Mouse (Mus musculus) limb, embryonic 12.5 days (tissue): ENCODE results near the gene Dtnb. TPM values are rescaled to one million over a fixed set of nuclear protein-coding genes. Genes with fewer than 3 reads are reported as not detected.

Source experiments
- ATAC-seq: fragments of 200-750 bp; cut with Nextera tagmentation; 2 replicates; pipeline ENCODE4 v1.8.0; 2017; ENCODE audit warnings: low read depth, moderate TSS enrichment; ENCODE audit not compliant: insufficient number of reproducible peaks, insufficient read depth, low FRiP score, low TSS enrichment
- H3K27ac ChIP-seq: fragments of 300-500 bp; sonication (generic); 2 replicates; pipeline ENCODE4 v1.5.1; 2016; ENCODE audit warnings: mild to moderate bottlenecking, moderate library complexity
- H3K27me3 ChIP-seq: fragments of 300-500 bp; sonication (generic); 2 replicates; pipeline ENCODE4 v1.6.1; 2016; ENCODE audit warnings: mild to moderate bottlenecking, moderate library complexity
- H3K36me3 ChIP-seq: fragments of 300-500 bp; sonication (generic); 2 replicates; pipeline ENCODE4 v1.6.1; 2016; ENCODE audit warnings: mild to moderate bottlenecking, moderate library complexity
- H3K4me1 ChIP-seq: fragments of 300-500 bp; sonication (generic); replicated peaks from 2 replicates; pipeline ENCODE4 v1.6.1; 2016
- H3K4me2 ChIP-seq: fragments of 300-500 bp; sonication (generic); 2 replicates; pipeline ENCODE4 v1.6.1; 2016; ENCODE audit warnings: mild to moderate bottlenecking, moderate library complexity
- H3K4me3 ChIP-seq: fragments of 300-500 bp; sonication (generic); replicated peaks from 2 replicates; pipeline ENCODE4 v1.5.1; 2016; ENCODE audit warnings: mild to moderate bottlenecking
- H3K9ac ChIP-seq: fragments of 300-500 bp; sonication (generic); replicated peaks from 2 replicates; pipeline ENCODE4 v1.6.1; 2016; ENCODE audit warnings: mild to moderate bottlenecking, moderate library complexity
- H3K9me3 ChIP-seq: fragments of 300-500 bp; sonication (generic); 2 replicates; pipeline ENCODE4 v1.6.1; 2016; ENCODE audit warnings: mild to moderate bottlenecking, moderate library complexity
- WGBS: fragments of 180-500 bp; shearing (Covaris S2); methylation state at CpG from one replicate; pipeline ENCODE4 v1.1.7; 2016; 5-methylcytosine and 5-hydroxymethylcytosine counted together
- polyA plus RNA-seq: library from polyadenylated mRNA; unstranded; fragments of >200 nt; fragmentation: Nextera tagmentation; extraction: Ambion mirVana; gene quantifications from 2 replicates; pipeline ENCODE4 v1.2.1, GENCODE M21; 2016

Gene Dtnb
- polyA plus RNA-seq, 1 experiment from 2014 or later: 47.6 TPM

DNA sequence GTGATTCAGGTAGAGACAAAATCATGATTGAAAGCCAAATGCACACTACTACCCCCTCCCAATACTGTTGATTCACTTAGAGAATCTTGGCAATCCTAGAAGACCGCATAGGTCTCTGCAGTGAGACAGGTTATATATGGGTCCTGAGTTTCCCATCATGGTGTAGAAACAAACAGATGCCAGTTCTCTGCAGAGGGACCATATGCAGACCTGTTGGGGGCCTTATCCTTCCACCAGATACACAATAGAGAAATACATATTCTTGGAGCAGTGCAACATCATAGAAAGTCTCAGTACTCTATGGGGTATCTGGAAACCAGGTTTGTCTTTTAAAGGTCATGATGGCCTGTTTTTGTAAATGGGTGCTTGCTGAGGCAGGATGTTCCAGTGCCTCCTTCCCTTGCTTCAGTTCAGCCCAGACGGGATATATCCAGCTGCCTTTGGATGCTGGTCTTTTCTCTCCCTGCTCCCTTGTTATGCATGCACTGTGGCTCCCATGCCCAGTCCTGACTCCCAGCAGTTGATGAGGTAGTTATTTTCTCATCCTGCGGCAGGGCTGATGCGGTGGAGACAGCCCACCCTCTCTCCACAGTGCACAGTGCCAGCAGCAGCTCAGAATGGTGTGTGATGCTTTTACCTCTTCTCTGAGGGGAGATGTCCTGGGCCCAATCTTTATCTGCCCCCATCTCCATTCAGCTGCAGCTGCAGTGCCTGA lies 188.9 kb downstream of the Dtnb start:
- Histone ChIP-seq H3K4me2 (no peak overlapping the region), H3K27ac (no peak overlapping the region), H3K27me3 (no peaks in the 10 kb centered on the region), H3K4me1 (0 out of 2 replicates have a peak, but pooled peaks cover 4% of the 10 kb centered on the region), H3K9me3 (no peaks in the 10 kb centered on the region), H3K36me3 (peaks cover 7% of the 10 kb centered on the region; the same call in 1 of the 2 replicates), H3K4me3 (no peak overlapping the region), H3K9ac (no peak overlapping the region)
- WGBS: 79% methylated on average over 4 of the region's 4 CpGs
- ATAC-seq: no peak

- no peaks in the 10 kb centered on the region for H3K9me3 ChIP-seq
- 0 out of 2 replicates have a peak, but pooled peaks cover under 1% of the 10 kb centered on the region for H3K36me3 ChIP-seq
- 0 out of 2 replicates have a peak, but pooled peaks cover 4% of the 10 kb centered on the region for H3K4me1 ChIP-seq
- no peak overlapping the region for H3K4me2 ChIP-seq
- H3K27me3 ChIP-seq: no peaks in the 10 kb centered on the region
- ATAC-seq: no peak
- WGBS: 82% methylated on average over 6 of the region's 6 CpGs
- no peak overlapping the region for H3K27ac ChIP-seq
- no peak overlapping the region for H3K4me3 ChIP-seq
- H3K9ac ChIP-seq: no peak overlapping the region
Measured at GRCm38 (mm10) chr12:3761591-3762295, 189.6 kb downstream of the Dtnb start.

GRCm38 (mm10) chr12:3764191-3764804 lies 192.1 kb downstream of the Dtnb start:
- no peak overlapping the region for H3K9ac ChIP-seq
- no peak overlapping the region for H3K4me3 ChIP-seq
- H3K4me1 ChIP-seq: 0 out of 2 replicates have a peak, but pooled peaks cover 3% of the 10 kb centered on the region
- H3K9me3 ChIP-seq: no peaks in the 10 kb centered on the region
- 78% methylated on average over 3 of the region's 3 CpGs for WGBS
- no peak overlapping the region for H3K4me2 ChIP-seq
- no peak overlapping the region for H3K27ac ChIP-seq
- H3K27me3 ChIP-seq: no peaks in the 10 kb centered on the region
- no peak for ATAC-seq
- H3K36me3 ChIP-seq: no peaks in the 10 kb centered on the region

DNA sequence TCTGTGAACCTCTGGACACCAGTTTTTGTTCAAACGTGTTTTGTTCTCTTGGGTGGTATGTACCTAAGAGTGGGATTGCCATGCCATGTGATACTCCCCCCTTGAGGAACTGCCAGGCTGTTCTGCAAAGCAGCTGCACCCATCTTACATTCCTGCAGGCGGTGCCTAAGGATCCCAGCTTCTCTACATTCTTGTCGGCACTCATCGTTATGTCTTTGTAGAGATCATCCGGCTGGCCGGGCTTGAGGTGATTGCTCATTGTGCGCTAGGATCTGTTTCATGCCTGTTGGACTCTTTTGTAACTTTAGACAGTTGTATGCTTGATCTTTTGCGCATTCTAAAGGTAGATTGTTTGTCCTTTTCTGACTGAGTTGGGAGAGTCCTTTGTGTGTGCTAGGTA lies 195.2 kb downstream of the Dtnb start:
- no peaks in the 10 kb centered on the region for H3K27me3 ChIP-seq
- H3K27ac ChIP-seq: no peak overlapping the region
- H3K36me3 ChIP-seq: peaks cover 6% of the 10 kb centered on the region; the same call in 1 of the 2 replicates
- no peak overlapping the region for H3K9ac ChIP-seq
- no peak for ATAC-seq
- WGBS: 81% methylated on average over 8 of the region's 8 CpGs
- H3K9me3 ChIP-seq: no peaks in the 10 kb centered on the region
- no peaks in the 10 kb centered on the region for H3K4me1 ChIP-seq
- no peak overlapping the region for H3K4me2 ChIP-seq
- no peak overlapping the region for H3K4me3 ChIP-seq

GRCm38 (mm10) chr12:3768391-3768790 lies 196.2 kb downstream of the Dtnb start:
- Histone ChIP-seq H3K27ac (no peak overlapping the region), H3K4me2 (no peak overlapping the region), H3K36me3 (peaks cover 16% of the 10 kb centered on the region; the same call in 1 of the 2 replicates), H3K9me3 (no peaks in the 10 kb centered on the region), H3K4me3 (no peak overlapping the region), H3K27me3 (no peaks in the 10 kb centered on the region), H3K4me1 (no peaks in the 10 kb centered on the region), H3K9ac (no peak overlapping the region)
- ATAC-seq: no peak
- WGBS: 90% methylated on average over 4 of the region's 4 CpGs

- no peak overlapping the region for H3K27ac ChIP-seq
- WGBS: 79% methylated on average over 2 of the region's 2 CpGs
- ATAC-seq: no peak
- H3K4me1 ChIP-seq: no peaks in the 10 kb centered on the region
- H3K9me3 ChIP-seq: no peaks in the 10 kb centered on the region
- no peak overlapping the region for H3K4me3 ChIP-seq
- peaks cover 27% of the 10 kb centered on the region; the same call in 1 of the 2 replicates for H3K36me3 ChIP-seq
- no peak overlapping the region for H3K9ac ChIP-seq
- H3K27me3 ChIP-seq: no peaks in the 10 kb centered on the region
- H3K4me2 ChIP-seq: no peak overlapping the region
Measured at GRCm38 (mm10) chr12:3770546-3770945, 198.4 kb downstream of the Dtnb start.

DNA sequence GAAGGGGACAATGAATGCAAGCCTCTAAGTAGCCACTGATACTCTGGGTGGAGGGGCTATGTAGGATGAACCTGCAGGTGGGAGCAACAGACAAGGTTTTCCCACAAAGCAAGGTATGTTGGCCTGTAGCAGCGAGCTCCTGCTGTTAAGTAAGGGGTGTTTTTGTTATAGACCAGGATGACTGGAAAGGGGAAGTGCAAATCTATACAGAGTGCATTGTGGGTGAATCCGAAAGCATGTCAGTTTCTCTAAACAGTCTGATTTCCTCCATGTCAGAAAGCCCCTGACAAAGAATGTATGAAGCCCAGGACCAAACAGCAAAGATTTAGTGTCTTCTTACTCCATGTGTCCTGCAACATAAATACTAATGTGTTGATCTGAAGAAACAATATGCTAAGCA lies 198.9 kb downstream of the Dtnb start:
- 91% methylated on average over 2 of the region's 2 CpGs for WGBS
- ATAC-seq: no peak
- Histone ChIP-seq H3K4me3 (no peak overlapping the region), H3K36me3 (peaks cover 30% of the 10 kb centered on the region; the same call in 1 of the 2 replicates), H3K27ac (no peak overlapping the region), H3K9ac (no peak overlapping the region), H3K4me1 (no peaks in the 10 kb centered on the region), H3K27me3 (no peaks in the 10 kb centered on the region), H3K9me3 (no peaks in the 10 kb centered on the region), H3K4me2 (no peak overlapping the region)

GRCm38 (mm10) chr12:3773643-3774042 lies 201.5 kb downstream of the Dtnb start:
- H3K9ac ChIP-seq: no peak overlapping the region
- no peaks in the 10 kb centered on the region for H3K4me1 ChIP-seq
- no peaks in the 10 kb centered on the region for H3K27me3 ChIP-seq
- H3K4me2 ChIP-seq: no peak overlapping the region
- WGBS: 90% methylated on average over 3 of the region's 3 CpGs
- no peak for ATAC-seq
- H3K27ac ChIP-seq: no peak overlapping the region
- H3K4me3 ChIP-seq: no peak overlapping the region
- H3K9me3 ChIP-seq: no peaks in the 10 kb centered on the region
- peaks cover 35% of the 10 kb centered on the region; the same call in 1 of the 2 replicates for H3K36me3 ChIP-seq

- Histone ChIP-seq H3K4me2 (no peak overlapping the region), H3K4me3 (no peak overlapping the region), H3K4me1 (peaks cover 14% of the 10 kb centered on the region), H3K9ac (no peak overlapping the region), H3K9me3 (no peaks in the 10 kb centered on the region), H3K27me3 (no peaks in the 10 kb centered on the region), H3K27ac (no peak overlapping the region), H3K36me3 (peaks cover 35% of the 10 kb centered on the region; the same call in 1 of the 2 replicates)
- no peak for ATAC-seq
- WGBS: 88% methylated on average over 2 of the region's 2 CpGs
Measured at GRCm38 (mm10) chr12:3776015-3776414, 203.8 kb downstream of the Dtnb start.

GRCm38 (mm10) chr12:3777682-3778081 lies 205.5 kb downstream of the Dtnb start:
- Histone ChIP-seq H3K9me3 (no peaks in the 10 kb centered on the region), H3K27me3 (no peaks in the 10 kb centered on the region), H3K4me3 (no peak overlapping the region), H3K27ac (no peak overlapping the region), H3K4me2 (no peak overlapping the region), H3K4me1 (peaks cover 28% of the 10 kb centered on the region), H3K9ac (no peak overlapping the region), H3K36me3 (peaks cover 26% of the 10 kb centered on the region; the same call in 1 of the 2 replicates)
- ATAC-seq: no peak
- 94% methylated on average over 5 of the region's 5 CpGs for WGBS

- no peak overlapping the region for H3K9ac ChIP-seq
- 85% methylated on average over 6 of the region's 6 CpGs for WGBS
Measured at GRCm38 (mm10) chr12:3778286-3778685, 206.1 kb downstream of the Dtnb start.

More at GRCm38 (mm10) chr12:3778286-3778685, 206.1 kb downstream of the Dtnb start:
- no peaks in the 10 kb centered on the region for H3K9me3 ChIP-seq
- no peaks in the 10 kb centered on the region for H3K27me3 ChIP-seq
- no peak overlapping the region for H3K4me3 ChIP-seq
- peaks cover 20% of the 10 kb centered on the region; the same call in 1 of the 2 replicates for H3K36me3 ChIP-seq
- ATAC-seq: no peak
- no peak overlapping the region for H3K27ac ChIP-seq
- H3K4me2 ChIP-seq: no peak overlapping the region
- H3K4me1 ChIP-seq: peaks cover 35% of the 10 kb centered on the region
